Mouse (Mus musculus) forebrain, postnatal 0 days (tissue): Measurements from ENCODE around the gene Tnnt3. TPM values are rescaled to one million over a fixed set of nuclear protein-coding genes. Genes with fewer than 3 reads are reported as not detected.

Experiments used
- ATAC-seq: fragments of 200-750 bp; cut with Nextera tagmentation; 2 replicates; pipeline ENCODE4 v1.8.0; 2017; ENCODE audit warnings: mild to moderate bottlenecking, moderate library complexity
- DNase-seq: peaks from one replicate; pipeline ENCODE4 v3.0.0-alpha.2; 2015
- H3K27ac ChIP-seq: fragments of 300-500 bp; sonication (generic); 2 replicates; pipeline ENCODE4 v1.5.1; 2014; ENCODE audit warnings: low read depth, mild to moderate bottlenecking, antibody characterized with exemption, low read length, moderate library complexity, mixed read lengths
- H3K27me3 ChIP-seq: fragments of 300-500 bp; sonication (generic); 2 replicates; pipeline ENCODE4 v1.6.1; 2014; ENCODE audit warnings: mild to moderate bottlenecking, low read length, mixed read lengths; ENCODE audit not compliant: insufficient read depth
- H3K36me3 ChIP-seq: fragments of 300-500 bp; sonication (generic); 2 replicates; pipeline ENCODE4 v1.6.1; 2014; ENCODE audit warnings: mild to moderate bottlenecking, moderate library complexity; ENCODE audit not compliant: insufficient read depth
- H3K4me1 ChIP-seq: fragments of 300-500 bp; sonication (generic); 2 replicates; pipeline ENCODE4 v1.6.1; 2014; ENCODE audit warnings: antibody characterized with exemption; ENCODE audit not compliant: insufficient read depth
- H3K4me2 ChIP-seq: fragments of 300-500 bp; sonication (generic); 2 replicates; pipeline ENCODE4 v1.6.1; 2014; ENCODE audit warnings: low read depth, mild to moderate bottlenecking, moderate library complexity
- H3K4me3 ChIP-seq: fragments of 300-500 bp; sonication (generic); 2 replicates; pipeline ENCODE4 v1.5.1; 2014; ENCODE audit warnings: low read depth, low read length, mixed read lengths
- H3K9ac ChIP-seq: fragments of 300-500 bp; sonication (generic); 2 replicates; pipeline ENCODE4 v1.6.1; 2014; ENCODE audit warnings: mild to moderate bottlenecking
- H3K9me3 ChIP-seq: fragments of 300-500 bp; sonication (generic); 2 replicates; pipeline ENCODE4 v1.6.1; 2016; ENCODE audit warnings: low read length
- CTCF ChIP-seq: sonication (generic); IDR thresholded peaks from 2 replicates; pipeline ENCODE4 v1.5.1; 2016; ENCODE audit warnings: antibody characterized with exemption, control low read depth, low read depth
- WGBS: fragments of 180-500 bp; shearing (Covaris S2); extraction: QIAGEN DNeasy Blood & Tissue Kit; methylation state at CpG from one replicate; pipeline ENCODE4 v1.1.7; 2014; 5-methylcytosine and 5-hydroxymethylcytosine counted together
- polyA plus RNA-seq: library from polyadenylated mRNA; unstranded; fragments of >200 nt; fragmentation: Nextera tagmentation; extraction: Ambion mirVana; gene quantifications from 2 replicates; pipeline ENCODE4 v1.2.1, GENCODE M21; 2015
- total RNA-seq: library from RNA; depleted of rRNA; stranded (reverse); fragments of >200 nt; gene quantifications from 2 replicates; pipeline ENCODE4 v1.2.3, GENCODE M21; 2014

Tnnt3 gene
- total and polyA plus RNA-seq, 2 experiments from 2014 or later = 1.4 to 1.6 TPM

DNA sequence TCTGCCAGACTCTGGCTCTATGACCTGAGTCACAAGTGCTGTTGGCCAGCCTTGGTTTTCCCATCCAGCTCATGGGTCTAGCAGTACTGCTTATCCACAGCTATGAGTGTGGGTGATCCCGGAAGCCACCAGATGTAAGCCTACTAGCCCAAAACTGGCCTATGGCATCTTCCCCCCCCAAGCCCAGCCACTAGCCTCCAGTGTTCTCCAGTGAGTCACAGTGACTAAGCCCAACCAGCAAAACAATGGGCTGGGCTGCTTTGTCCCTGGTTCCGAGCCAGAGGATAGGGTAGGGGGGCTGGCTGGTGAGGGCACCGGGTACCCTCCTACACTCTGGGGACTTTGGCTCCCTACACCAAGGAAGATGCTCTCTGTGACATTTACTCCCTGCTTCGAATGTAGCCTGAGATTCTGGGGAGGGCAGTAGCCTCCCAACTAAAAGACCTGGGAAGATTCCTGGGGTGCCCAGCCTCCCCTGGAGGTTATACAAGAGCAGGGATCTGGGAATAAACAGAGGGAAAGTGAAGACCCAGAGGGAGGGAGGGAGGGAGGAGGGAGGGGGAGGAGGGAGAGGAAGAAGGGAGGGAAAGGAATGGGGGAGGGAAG, 27.7 kb upstream of the Tnnt3 start:
- no peaks in the 10 kb centered on the region for H3K9me3 ChIP-seq
- no peaks in the 10 kb centered on the region for H3K36me3 ChIP-seq
- H3K9ac ChIP-seq = no peak overlapping the region
- no peak overlapping the region for H3K4me3 ChIP-seq
- ATAC-seq = peak; percentile 88
- peak; percentile 49 for DNase-seq
- no peak overlapping the region for H3K27ac ChIP-seq
- whole genome bisulfite sequencing = 26% methylated on average over 4 of the region's 4 CpGs
- no peak overlapping the region for H3K4me2 ChIP-seq
- H3K27me3 ChIP-seq = no peaks in the 10 kb centered on the region
- no peaks in the 10 kb centered on the region for H3K4me1 ChIP-seq
- no peak for TF ChIP-seq CTCF

DNA sequence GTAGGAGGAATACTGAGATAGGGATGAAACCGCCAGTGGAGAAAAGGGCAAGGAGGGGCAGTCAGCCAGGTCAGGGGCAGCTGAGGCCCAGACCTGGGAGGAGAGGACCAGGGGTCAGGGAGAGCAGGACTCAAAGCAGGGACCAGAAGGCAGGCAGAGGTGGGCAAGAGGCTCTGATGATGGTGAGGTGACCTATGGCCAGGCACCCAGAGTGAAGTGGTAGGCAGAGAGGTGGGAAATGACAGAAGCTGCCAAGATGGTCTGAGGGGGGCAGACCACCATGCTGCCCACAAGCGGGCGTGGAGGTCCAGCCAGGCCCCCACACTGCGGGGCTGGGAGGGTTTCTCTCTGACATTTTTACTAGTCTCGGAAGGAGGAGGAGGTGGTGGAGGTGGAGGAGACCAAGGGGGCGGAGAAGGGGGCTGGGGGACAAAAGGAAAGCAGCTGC, 27.2 kb upstream of the Tnnt3 start:
- no peak for ATAC-seq
- WGBS = 48% methylated on average over 6 of the region's 6 CpGs

DNA sequence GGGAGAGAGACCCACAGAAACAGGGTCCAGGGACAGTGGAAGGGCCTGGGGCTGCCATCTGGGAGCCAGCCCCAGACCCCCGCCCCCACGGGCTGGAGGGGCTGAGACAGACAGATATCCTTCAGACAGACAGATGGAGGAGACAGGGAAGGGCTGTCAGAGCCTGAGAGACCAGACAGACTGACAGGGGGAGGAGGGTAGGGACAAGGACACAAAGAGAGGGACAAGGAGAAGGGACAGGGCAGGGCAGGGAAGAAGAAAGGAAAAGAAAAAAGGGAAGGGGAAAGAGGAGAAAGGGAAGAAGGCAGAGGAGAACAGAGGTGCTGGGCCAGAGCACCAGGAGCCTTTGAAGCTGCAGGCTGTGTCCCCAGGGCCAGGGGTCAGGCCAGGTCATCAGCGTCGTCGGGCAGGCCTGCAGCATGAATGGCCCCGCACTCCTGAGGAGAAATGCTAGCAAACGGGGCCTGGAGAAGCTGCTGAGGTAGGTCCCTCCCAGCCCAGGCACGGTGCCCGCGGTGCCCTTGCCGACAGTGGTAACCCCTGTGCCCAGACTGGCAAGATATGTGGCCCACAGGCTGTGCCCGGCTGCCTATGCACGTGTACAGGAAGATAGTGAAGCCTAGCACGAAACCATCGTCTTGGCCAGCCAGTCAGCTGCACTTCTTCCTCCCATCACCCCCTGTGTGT, 26.6 kb upstream of the Tnnt3 start:
- Histone ChIP-seq H3K4me1 (no peaks in the 10 kb centered on the region), H3K9ac (no peak overlapping the region), H3K27ac (no peak overlapping the region), H3K27me3 (no peaks in the 10 kb centered on the region), H3K9me3 (no peaks in the 10 kb centered on the region), H3K4me3 (no peak overlapping the region), H3K4me2 (no peak overlapping the region), H3K36me3 (no peaks in the 10 kb centered on the region)
- WGBS = 42% methylated on average over 15 of the region's 15 CpGs
- no peak for ATAC-seq
- no peak for DNase-seq
- no peak for TF ChIP-seq CTCF

More for the DNA sequence above, 27.2 kb upstream of the Tnnt3 start:
- Histone ChIP-seq H3K4me3 (no peak overlapping the region), H3K4me1 (no peaks in the 10 kb centered on the region), H3K27ac (no peak overlapping the region), H3K4me2 (no peak overlapping the region), H3K9me3 (no peaks in the 10 kb centered on the region), H3K36me3 (no peaks in the 10 kb centered on the region), H3K9ac (no peak overlapping the region), H3K27me3 (no peaks in the 10 kb centered on the region)
- DNase-seq = no peak
- TF ChIP-seq CTCF = no peak

DNA sequence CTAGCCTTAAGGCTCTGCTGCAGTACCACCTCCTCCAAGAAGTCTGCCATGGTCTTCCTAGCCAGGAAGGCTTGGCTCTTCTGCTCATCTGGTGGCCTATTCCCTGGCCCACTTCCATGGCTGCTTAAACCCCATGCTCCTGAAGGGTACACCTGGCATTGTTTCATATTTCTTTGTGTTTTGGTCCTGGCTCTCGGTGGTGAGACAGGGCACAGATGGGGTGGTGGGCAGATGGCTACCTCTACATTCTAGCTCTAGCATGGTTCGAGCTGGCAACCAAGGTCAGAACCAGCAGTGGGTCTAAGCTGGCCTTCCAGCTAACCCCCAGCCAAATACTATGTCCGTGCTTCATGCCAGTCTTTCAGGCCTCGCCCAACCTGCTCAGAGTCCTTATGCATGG, 25.7 kb upstream of the Tnnt3 start:
- Histone ChIP-seq H3K9ac (no peak overlapping the region), H3K36me3 (no peaks in the 10 kb centered on the region), H3K27me3 (no peaks in the 10 kb centered on the region), H3K4me1 (no peaks in the 10 kb centered on the region), H3K4me3 (no peak overlapping the region), H3K4me2 (no peak overlapping the region), H3K27ac (no peak overlapping the region), H3K9me3 (no peaks in the 10 kb centered on the region)
- WGBS = 89% methylated on average over 4 of the region's 4 CpGs
- no peak for TF ChIP-seq CTCF
- ATAC-seq = no peak
- no peak for DNase-seq

DNA sequence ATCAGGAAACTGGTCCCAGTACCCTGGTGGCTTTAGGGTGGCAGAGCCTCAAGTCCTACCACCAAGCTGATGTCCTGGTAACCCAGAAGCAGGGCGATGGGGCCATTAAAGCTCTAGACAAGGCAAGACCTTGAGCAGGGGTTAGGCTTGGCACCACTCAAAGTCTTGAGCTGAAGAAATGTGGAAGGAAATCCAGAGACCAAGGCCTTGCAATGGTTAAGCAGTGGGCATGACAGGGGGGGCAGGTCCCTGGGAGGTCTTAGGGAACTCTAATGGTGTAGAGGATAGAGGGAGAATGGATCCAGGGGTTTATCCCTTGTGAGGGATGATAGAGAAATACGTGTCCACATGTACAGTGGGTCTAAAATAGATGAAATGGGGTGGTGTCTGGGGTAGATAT, 25.2 kb upstream of the Tnnt3 start:
- DNase-seq (no peak), ATAC-seq (no peak)
- Histone ChIP-seq H3K27ac (no peak overlapping the region), H3K4me3 (no peak overlapping the region), H3K4me2 (no peak overlapping the region), H3K36me3 (no peaks in the 10 kb centered on the region), H3K27me3 (no peaks in the 10 kb centered on the region), H3K4me1 (no peaks in the 10 kb centered on the region), H3K9me3 (no peaks in the 10 kb centered on the region), H3K9ac (no peak overlapping the region)
- TF ChIP-seq CTCF = no peak
- 90% methylated on average over 2 of the region's 2 CpGs for WGBS

DNA sequence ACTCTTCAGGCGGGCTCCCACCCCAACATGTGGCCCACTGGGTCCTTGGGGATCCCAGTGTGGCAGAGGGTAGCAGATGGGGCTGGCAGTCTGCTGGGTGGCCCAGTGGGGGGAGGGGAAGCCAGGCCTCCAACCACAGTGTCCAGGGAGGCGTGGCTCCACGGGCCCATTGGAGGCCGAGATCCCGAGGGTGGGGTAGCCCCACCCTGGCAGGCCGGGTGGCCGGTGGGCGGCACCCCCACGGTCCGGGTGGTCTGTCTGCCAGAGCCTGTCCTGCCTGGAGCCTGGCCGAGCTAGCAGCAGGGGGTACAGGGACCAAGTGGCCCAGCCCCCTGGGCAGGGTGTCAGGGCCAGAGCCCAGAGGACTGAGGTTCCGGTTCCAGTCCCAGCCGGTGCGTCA, 23.8 kb upstream of the Tnnt3 start:
- Histone ChIP-seq H3K4me1 (no peaks in the 10 kb centered on the region), H3K36me3 (no peaks in the 10 kb centered on the region), H3K27me3 (no peaks in the 10 kb centered on the region), H3K27ac (no peak overlapping the region), H3K4me3 (no peak overlapping the region), H3K9me3 (no peaks in the 10 kb centered on the region), H3K9ac (no peak overlapping the region), H3K4me2 (no peak overlapping the region)
- 83% methylated on average over 14 of the region's 14 CpGs for WGBS
- DNase-seq = no peak
- TF ChIP-seq CTCF = no peak
- no peak for ATAC-seq

DNA sequence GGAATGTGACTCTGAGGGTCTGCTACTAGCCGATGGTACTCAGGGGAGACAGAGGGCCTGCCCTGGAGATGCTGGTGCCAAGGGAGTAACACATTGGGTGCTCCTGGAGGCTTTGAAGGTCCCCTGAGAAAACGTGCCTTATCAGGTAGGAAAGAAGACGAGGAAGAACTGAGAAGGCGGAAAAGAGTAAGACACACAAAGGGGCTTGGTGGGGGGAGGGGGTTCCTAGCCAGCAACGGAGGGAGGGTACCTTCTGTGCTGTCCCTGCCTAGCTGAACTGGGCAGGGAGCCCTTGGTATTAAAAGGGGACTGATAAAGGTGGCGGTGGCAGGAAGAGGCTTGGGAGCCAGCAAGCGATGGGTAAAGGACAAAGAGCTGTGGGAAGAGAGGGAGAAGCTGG, 23.0 kb upstream of the Tnnt3 start:
- Histone ChIP-seq H3K9me3 (no peaks in the 10 kb centered on the region), H3K4me3 (no peak overlapping the region), H3K4me2 (no peak overlapping the region), H3K27ac (no peak overlapping the region), H3K27me3 (no peaks in the 10 kb centered on the region), H3K9ac (no peak overlapping the region), H3K4me1 (no peaks in the 10 kb centered on the region), H3K36me3 (no peaks in the 10 kb centered on the region)
- WGBS = 67% methylated on average over 7 of the region's 7 CpGs
- no peak for TF ChIP-seq CTCF
- DNase-seq = no peak
- ATAC-seq = no peak
